Mouse (Mus musculus) midbrain, postnatal 0 days (tissue): ENCODE data around the gene Dlg2. TPM values are rescaled to one million over a fixed set of nuclear protein-coding genes. Genes with fewer than 3 reads are reported as not detected.

Source experiments
- ATAC-seq: fragments of 200-750 bp; cut with Nextera tagmentation; 2 replicates; pipeline ENCODE4 v1.8.0; 2017; ENCODE audit warnings: moderate number of reproducible peaks, mild to moderate bottlenecking, moderate TSS enrichment, moderate library complexity; ENCODE audit not compliant: low FRiP score
- DNase-seq: peaks from one replicate; pipeline ENCODE4 v3.0.0-alpha.2; 2015; ENCODE audit warnings: low spot score
- H3K27ac ChIP-seq: fragments of 300-500 bp; sonication (generic); 2 replicates; pipeline ENCODE4 v1.5.1; 2014; ENCODE audit warnings: low read depth, mild to moderate bottlenecking, low read length, mixed read lengths
- H3K27me3 ChIP-seq: fragments of 300-500 bp; sonication (generic); 2 replicates; pipeline ENCODE4 v1.6.1; 2014; ENCODE audit warnings: low read length, control low read depth, mixed read lengths; ENCODE audit not compliant: insufficient read depth
- H3K36me3 ChIP-seq: fragments of 300-500 bp; sonication (generic); 2 replicates; pipeline ENCODE4 v1.6.1; 2014; ENCODE audit warnings: low read length, control low read depth, mixed read lengths; ENCODE audit not compliant: insufficient read depth
- H3K4me1 ChIP-seq: fragments of 300-500 bp; sonication (generic); 2 replicates; pipeline ENCODE4 v1.6.1; 2014; ENCODE audit warnings: mild to moderate bottlenecking, control low read depth, antibody characterized with exemption, low read length, mixed read lengths; ENCODE audit not compliant: insufficient read depth
- H3K4me2 ChIP-seq: fragments of 300-500 bp; sonication (generic); 2 replicates; pipeline ENCODE4 v1.6.1; 2014; ENCODE audit warnings: low read depth, mild to moderate bottlenecking, low read length, mixed read lengths; ENCODE audit not compliant: poor library complexity, severe bottlenecking
- H3K4me3 ChIP-seq: fragments of 300-500 bp; sonication (generic); 2 replicates; pipeline ENCODE4 v1.5.1; 2014; ENCODE audit warnings: low read depth, mild to moderate bottlenecking, low read length, moderate library complexity
- H3K9ac ChIP-seq: fragments of 300-500 bp; sonication (generic); replicated peaks from 2 replicates; pipeline ENCODE4 v1.6.1; 2014; ENCODE audit warnings: mild to moderate bottlenecking, low read length, moderate library complexity, mixed read lengths; ENCODE audit not compliant: poor library complexity, severe bottlenecking
- H3K9me3 ChIP-seq: fragments of 300-500 bp; sonication (generic); 2 replicates; pipeline ENCODE4 v1.6.1; 2016; ENCODE audit warnings: low read length, control low read depth
- CTCF ChIP-seq: IDR thresholded peaks from 2 replicates; pipeline ENCODE4 v1.5.1; 2016; ENCODE audit warnings: antibody characterized with exemption, mild to moderate bottlenecking
- WGBS: fragments of 180-500 bp; shearing (Covaris S2); extraction: QIAGEN DNeasy Blood & Tissue Kit; methylation state at CpG from one replicate; pipeline ENCODE4 v1.1.7; 2014; 5-methylcytosine and 5-hydroxymethylcytosine counted together
- polyA plus RNA-seq: library from polyadenylated mRNA; unstranded; fragments of >200 nt; fragmentation: Nextera tagmentation; extraction: Ambion mirVana; gene quantifications from 2 replicates; pipeline ENCODE4 v1.2.1, GENCODE M21; 2015
- total RNA-seq: library from RNA; depleted of rRNA; stranded (reverse); fragments of >200 nt; gene quantifications from 2 replicates; pipeline ENCODE4 v1.2.3, GENCODE M21; 2014

Dlg2 gene
- total and polyA plus RNA-seq, 2 experiments from 2014 or later, result 21.6 to 126 TPM

- no peak for DNase-seq
- 87% methylated on average over 8 of the region's 8 CpGs for WGBS
Observed at GRCm38 (mm10) chr7:91893991-91894390, 1417.5 kb downstream of the Dlg2 start.

GRCm38 (mm10) chr7:91896935-91897334 lies 1420.5 kb downstream of the Dlg2 start:
- Histone ChIP-seq H3K4me1 (no peaks in the 10 kb centered on the region), H3K36me3 (no peaks in the 10 kb centered on the region), H3K9ac (no peak overlapping the region), H3K27me3 (no peaks in the 10 kb centered on the region), H3K4me3 (no peak overlapping the region), H3K4me2 (no peak overlapping the region), H3K27ac (no peak overlapping the region), H3K9me3 (no peaks in the 10 kb centered on the region)
- DNase-seq (no peak), ATAC-seq (no peak)
- no peak for TF ChIP-seq CTCF
- 52% methylated on average over 2 of the region's 2 CpGs for WGBS

More at GRCm38 (mm10) chr7:91893991-91894390, 1417.5 kb downstream of the Dlg2 start:
- H3K4me2 ChIP-seq, result no peak overlapping the region
- H3K9me3 ChIP-seq, result no peaks in the 10 kb centered on the region
- H3K27ac ChIP-seq, result no peak overlapping the region
- H3K27me3 ChIP-seq, result no peaks in the 10 kb centered on the region
- no peak overlapping the region for H3K4me3 ChIP-seq
- H3K36me3 ChIP-seq, result no peaks in the 10 kb centered on the region
- TF ChIP-seq CTCF, result no peak
- H3K4me1 ChIP-seq, result no peaks in the 10 kb centered on the region
- H3K9ac ChIP-seq, result no peak overlapping the region
- ATAC-seq, result no peak

GRCm38 (mm10) chr7:91897509-91897908 lies 1421.0 kb downstream of the Dlg2 start:
- WGBS, result 83% methylated on average over 2 of the region's 2 CpGs
- Histone ChIP-seq H3K9me3 (no peaks in the 10 kb centered on the region), H3K4me2 (no peak overlapping the region), H3K27ac (no peak overlapping the region), H3K4me1 (no peaks in the 10 kb centered on the region), H3K27me3 (no peaks in the 10 kb centered on the region), H3K9ac (no peak overlapping the region), H3K4me3 (no peak overlapping the region), H3K36me3 (no peaks in the 10 kb centered on the region)
- no peak for ATAC-seq
- no peak for TF ChIP-seq CTCF
- DNase-seq, result peak; percentile 60

- no peak for ATAC-seq
- no peaks in the 10 kb centered on the region for H3K36me3 ChIP-seq
- TF ChIP-seq CTCF, result no peak
- 81% methylated on average over 2 of the region's 2 CpGs for WGBS
- H3K4me2 ChIP-seq, result no peak overlapping the region
- H3K27ac ChIP-seq, result no peak overlapping the region
- H3K4me3 ChIP-seq, result no peak overlapping the region
- no peak overlapping the region for H3K9ac ChIP-seq
- no peak for DNase-seq
- H3K4me1 ChIP-seq, result no peaks in the 10 kb centered on the region
- no peaks in the 10 kb centered on the region for H3K9me3 ChIP-seq
- no peaks in the 10 kb centered on the region for H3K27me3 ChIP-seq
Observed at GRCm38 (mm10) chr7:91902503-91902902, 1426.0 kb downstream of the Dlg2 start.

GRCm38 (mm10) chr7:91916809-91917208 lies 1440.3 kb downstream of the Dlg2 start:
- Histone ChIP-seq H3K4me2 (no peak overlapping the region), H3K36me3 (no peaks in the 10 kb centered on the region), H3K4me1 (no peaks in the 10 kb centered on the region), H3K9me3 (no peaks in the 10 kb centered on the region), H3K27me3 (no peaks in the 10 kb centered on the region), H3K4me3 (no peak overlapping the region), H3K9ac (no peak overlapping the region), H3K27ac (no peak overlapping the region)
- TF ChIP-seq CTCF, result no peak
- 79% methylated on average over 3 of the region's 3 CpGs for WGBS
- ATAC-seq, result no peak
- DNase-seq, result no peak

- no peak for ATAC-seq
- Histone ChIP-seq H3K4me3 (no peak overlapping the region), H3K36me3 (no peaks in the 10 kb centered on the region), H3K9ac (no peak overlapping the region), H3K9me3 (no peaks in the 10 kb centered on the region), H3K4me1 (no peaks in the 10 kb centered on the region), H3K27ac (no peak overlapping the region), H3K4me2 (no peak overlapping the region), H3K27me3 (no peaks in the 10 kb centered on the region)
- 70% methylated on average over 3 of the region's 3 CpGs for WGBS
- no peak for DNase-seq
- no peak for TF ChIP-seq CTCF
Observed at GRCm38 (mm10) chr7:91919099-91919498, 1442.6 kb downstream of the Dlg2 start.
